7 mouse cellular contexts compared by ENCODE assay signal in genomic region chr17:34981690-34982180, GRCm38 (mm10). TPM values are rescaled to one million over a fixed set of nuclear protein-coding genes. Genes with fewer than 3 reads are reported as not detected.
DNase-seq lines count a peak whose midpoint lies in the region; ATAC-seq lines count a peak whose summit lies in the region.

Gene Lsm2 (plus strand): TSS chr17:34981862.

- peaks cover 17% of the 10 kb centered on the region; the same call in 1 of the 2 replicates for H3K4me1 ChIP-seq in intestine, embryonic 15.5 days (replicated peaks)
- peaks cover 27% of the 10 kb centered on the region for H3K4me1 ChIP-seq in midbrain, embryonic 10.5 days

- DNase-seq in adrenal gland, adult 18-20 months (ENCODE audit: low spot score in 2 of 2), result peak; percentile 84 to 90
- DNase-seq in embryo, embryonic 11 days, result peak; percentile 96
- peak; percentile 87 to 90 for DNase-seq in gastrocnemius, postnatal 36 days
- DNase-seq in left cerebral cortex, postnatal 25 days (ENCODE audit: low spot score in 2 of 2), result peak; percentile 94 to 96
- DNase-seq in midbrain, embryonic 10.5 days (ENCODE audit: low spot score), result peak; percentile 93
- DNase-seq in right cerebral cortex, postnatal 4 days, result peak; percentile 83

- H3K4me2 ChIP-seq in intestine, embryonic 15.5 days (replicated peaks), result peak within 1 kb of the TSS; percentile 74

- under 1% methylated on average over 58 of the region's 58 CpGs for WGBS in intestine, embryonic 15.5 days
- under 1% methylated on average over 58 of the region's 58 CpGs for WGBS in midbrain, embryonic 10.5 days

- H3K36me3 ChIP-seq in intestine, embryonic 15.5 days, result peaks cover 17% of the 10 kb centered on the region
- H3K36me3 ChIP-seq in midbrain, embryonic 10.5 days, result peaks cover 44% of the 10 kb centered on the region

- no peaks in the 10 kb centered on the region for H3K9me3 ChIP-seq in intestine, embryonic 15.5 days
- no peaks in the 10 kb centered on the region for H3K9me3 ChIP-seq in midbrain, embryonic 10.5 days (replicated peaks)

- H3K27me3 ChIP-seq in intestine, embryonic 15.5 days (replicated peaks), result no peaks in the 10 kb centered on the region
- no peaks in the 10 kb centered on the region for H3K27me3 ChIP-seq in midbrain, embryonic 10.5 days (ENCODE audit: low read depth, poor library complexity, severe bottlenecking)

- H3K27ac ChIP-seq in intestine, embryonic 15.5 days, result peak within 1 kb of the TSS; percentile 99
- peak within 1 kb of the TSS; percentile 99 for H3K27ac ChIP-seq in midbrain, embryonic 10.5 days (replicated peaks)

- peak; percentile 96 for ATAC-seq in intestine, embryonic 15.5 days

- intact Hi-C loops in gastrocnemius, postnatal 36 days (cut with DNase I), result loop anchor here (2.0 to 10.0 kb wide), 3 partner anchors 29 to 125 kb away; partner anchors contain the start of gene Neu1
- intact Hi-C loops in left cerebral cortex, postnatal 25 days (cut with DNase I), result loop anchor here (1.0 to 5.0 kb wide), 2 partner anchors 29 to 129 kb away; partner anchors contain the start of genes Nelfe and Skiv2l

- H3K4me3 ChIP-seq in intestine, embryonic 15.5 days (replicated peaks), result peak within 1 kb of the TSS; percentile 79
- H3K4me3 ChIP-seq in midbrain, embryonic 10.5 days, result peak within 1 kb of the TSS; percentile 86

- H3K9ac ChIP-seq in intestine, embryonic 15.5 days, result peak within 1 kb of the TSS; percentile 84

RNA-seq across cellular contexts. Expression of gene Lsm2, which starts in this region (rescaled TPM):
- total RNA-seq in adrenal gland, adult 18-20 months (2021), result 10 to 100 TPM; 31.9 to 34.5 TPM
- 10 to 100 TPM; 13.1 to 15.3 TPM for total RNA-seq in gastrocnemius, postnatal 36 days (2021)
- polyA plus RNA-seq in intestine, embryonic 15.5 days (2015; fragmentation: Nextera tagmentation; extraction: Ambion mirVana), result 187 and 190 TPM in 2 replicates
- total RNA-seq in left cerebral cortex, postnatal 25 days (2021), result 10 to 100 TPM; 17.3 to 18.0 TPM
- polyA plus RNA-seq in midbrain, embryonic 10.5 days (2016; fragmentation: Nextera tagmentation; extraction: Ambion mirVana), result 307 and 337 TPM in 2 replicates

Comparison
In these comparisons a context has a peak if more than half of its experiments do, and no peak if none do; other contexts are left out.
1. Peak in every context shown above with its lines: DNase-seq, ATAC-seq, H3K4me3 ChIP-seq and H3K27ac ChIP-seq.